Mouse (Mus musculus): Measurements from ENCODE around the gene Sccpdh.
"Not testable (repeated sequence)": the region's sequence is repeated elsewhere in the genome, so short reads cannot be mapped to it uniquely, and the experiment has no call there.

Sccpdh gene

GRCm38 (mm10) chr1:179668836-179669537 lies 977 bp downstream of the Sccpdh start:
- no peak for DNase-seq (ENCODE audit: low spot score in 2 of 2)

GRCm38 (mm10) chr1:179674355-179674754 lies 6.3 kb downstream of the Sccpdh start:
- no peak for DNase-seq (ENCODE audit: low spot score in 2 of 2)

GRCm38 (mm10) chr1:179677031-179677430 lies 9.0 kb downstream of the Sccpdh start:
- DNase-seq (ENCODE audit: low spot score in 2 of 2), result no peak

- DNase-seq (ENCODE audit: low spot score in 2 of 2), result no peak
These were observed 11.3 kb downstream of the Sccpdh start for GRCm38 (mm10) chr1:179679326-179679725.

DNA sequence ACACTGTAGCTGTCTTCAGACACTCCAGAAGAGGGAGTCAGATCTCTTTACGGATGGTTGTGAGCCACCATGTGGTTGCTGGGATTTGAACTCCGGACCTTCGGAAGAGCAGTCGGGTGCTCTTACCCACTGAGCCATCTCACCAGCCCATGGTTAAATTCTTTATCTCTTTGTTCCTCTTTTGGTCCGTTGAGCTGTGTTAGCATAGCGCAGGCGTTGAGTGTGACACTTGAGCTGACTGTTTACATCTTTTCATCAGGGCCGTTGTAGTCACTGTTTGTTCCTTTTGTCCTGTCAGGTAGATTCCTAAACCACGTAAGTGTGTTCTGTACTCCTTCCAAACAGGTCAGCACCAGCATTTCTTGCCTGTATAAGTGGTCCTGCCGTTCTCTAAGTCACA lies 14.7 kb downstream of the Sccpdh start:
- DNase-seq (ENCODE audit: low spot score in 2 of 2), result not testable (repeated sequence)

GRCm38 (mm10) chr1:179686348-179686747 lies 18.3 kb downstream of the Sccpdh start:
- DNase-seq (ENCODE audit: low spot score in 2 of 2), result no peak

- DNase-seq (ENCODE audit: low spot score in 2 of 2), result no peak
These were observed 18.8 kb downstream of the Sccpdh start for GRCm38 (mm10) chr1:179686781-179687180.

GRCm38 (mm10) chr1:179687305-179687704 lies 19.3 kb downstream of the Sccpdh start:
- no peak for DNase-seq (ENCODE audit: low spot score in 2 of 2)

GRCm38 (mm10) chr1:179687966-179688365 lies 20.0 kb downstream of the Sccpdh start:
- no peak for DNase-seq (ENCODE audit: low spot score in 2 of 2)

GRCm38 (mm10) chr1:179688415-179688814 lies 20.4 kb downstream of the Sccpdh start:
- no peak for DNase-seq (ENCODE audit: low spot score in 2 of 2)

GRCm38 (mm10) chr1:179688914-179689313 lies 20.9 kb downstream of the Sccpdh start:
- DNase-seq (ENCODE audit: low spot score in 2 of 2), result no peak

GRCm38 (mm10) chr1:179689479-179689878 lies 21.5 kb downstream of the Sccpdh start:
- DNase-seq (ENCODE audit: low spot score in 2 of 2), result no peak

GRCm38 (mm10) chr1:179704150-179704549 lies 36.1 kb downstream of the Sccpdh start:
- no peak for DNase-seq (ENCODE audit: low spot score in 2 of 2)

DNA sequence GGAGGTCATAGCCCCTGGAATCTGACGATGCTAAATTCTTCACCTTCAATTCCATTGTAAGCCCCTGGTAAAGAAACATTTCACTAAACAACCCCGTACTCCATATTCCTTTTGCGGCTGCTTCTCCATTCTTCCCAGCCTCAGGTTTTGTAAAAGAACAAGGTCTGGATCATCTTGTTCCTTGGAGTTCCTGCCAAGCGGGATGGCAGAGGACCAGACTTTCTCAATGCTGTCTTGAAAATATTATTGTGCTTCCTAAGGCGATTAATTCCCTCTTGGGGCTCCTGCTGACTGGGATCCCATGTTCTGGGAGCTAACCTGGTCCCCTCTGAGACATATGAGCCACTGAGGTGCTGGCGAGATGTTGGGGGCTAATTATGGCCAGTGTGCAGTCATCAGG lies 37.1 kb downstream of the Sccpdh start:
- DNase-seq (ENCODE audit: low spot score in 2 of 2), result no peak

DNA sequence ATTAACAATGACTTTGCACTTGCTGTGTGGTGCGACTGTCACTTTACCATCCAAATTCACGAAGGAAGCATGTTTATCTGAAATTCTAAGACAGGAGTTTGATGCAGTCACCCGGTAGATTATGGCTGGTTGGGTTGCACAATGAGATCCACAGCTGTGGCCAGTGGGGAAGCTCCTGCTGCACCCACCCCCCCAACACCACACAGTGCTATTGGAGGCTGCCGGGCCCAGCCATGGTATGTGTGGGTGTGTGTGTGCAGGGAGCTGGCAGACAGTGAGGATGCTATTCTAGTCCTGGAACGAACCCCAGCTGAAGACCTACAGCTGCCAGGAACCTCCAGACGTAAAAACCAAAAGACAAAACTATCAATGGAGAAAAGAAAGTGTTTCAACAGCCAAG lies 41.4 kb downstream of the Sccpdh start:
- no peak for DNase-seq (ENCODE audit: low spot score in 2 of 2)

GRCm38 (mm10) chr1:179710739-179711138 lies 42.7 kb downstream of the Sccpdh start:
- DNase-seq (ENCODE audit: low spot score in 2 of 2), result no peak

- no peak for DNase-seq (ENCODE audit: low spot score in 2 of 2)
These were observed 44.6 kb downstream of the Sccpdh start for GRCm38 (mm10) chr1:179712658-179713057.

DNA sequence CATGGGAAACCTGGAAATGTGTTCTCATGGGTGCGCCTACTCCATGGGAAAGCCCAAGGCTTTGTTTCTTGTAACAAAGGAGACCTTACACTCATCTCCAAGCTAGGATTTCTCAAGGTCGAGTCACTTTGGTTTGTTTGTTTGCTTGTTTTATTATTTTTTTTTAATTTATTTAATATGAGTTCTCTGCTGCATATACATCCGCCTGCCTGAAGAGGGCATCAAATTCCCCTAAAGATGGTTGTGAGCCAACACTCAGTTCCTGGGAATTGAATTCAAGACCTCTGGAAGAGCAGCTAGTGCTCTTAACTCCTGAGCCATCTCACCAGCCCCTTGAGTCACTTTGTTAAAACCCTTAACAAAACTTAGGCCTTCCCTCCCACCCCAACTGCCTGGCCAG lies 45.4 kb downstream of the Sccpdh start:
- no peak for DNase-seq (ENCODE audit: low spot score in 2 of 2)

GRCm38 (mm10) chr1:179715289-179715688 lies 47.3 kb downstream of the Sccpdh start:
- not testable (repeated sequence) for DNase-seq (ENCODE audit: low spot score in 2 of 2)

DNA sequence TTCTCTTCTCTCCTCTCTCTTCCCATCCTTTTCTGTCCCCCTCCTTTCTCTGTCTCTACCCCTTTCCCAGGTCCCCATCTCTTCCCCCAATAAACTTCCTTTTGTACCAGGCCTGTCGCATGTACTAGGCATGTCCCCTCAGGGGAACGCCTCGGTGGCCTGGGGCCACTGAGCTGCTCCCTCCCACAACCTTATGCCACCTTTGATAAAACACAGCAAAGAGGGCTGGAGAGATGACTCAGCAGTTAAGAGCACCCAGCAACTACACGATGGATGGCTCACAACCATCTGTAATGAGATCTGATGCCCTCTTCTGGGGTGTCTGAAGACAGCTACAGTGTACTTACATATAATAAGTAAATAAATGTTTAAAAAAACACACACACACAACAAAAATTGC lies 47.8 kb downstream of the Sccpdh start:
- no peak for DNase-seq (ENCODE audit: low spot score in 2 of 2)

DNA sequence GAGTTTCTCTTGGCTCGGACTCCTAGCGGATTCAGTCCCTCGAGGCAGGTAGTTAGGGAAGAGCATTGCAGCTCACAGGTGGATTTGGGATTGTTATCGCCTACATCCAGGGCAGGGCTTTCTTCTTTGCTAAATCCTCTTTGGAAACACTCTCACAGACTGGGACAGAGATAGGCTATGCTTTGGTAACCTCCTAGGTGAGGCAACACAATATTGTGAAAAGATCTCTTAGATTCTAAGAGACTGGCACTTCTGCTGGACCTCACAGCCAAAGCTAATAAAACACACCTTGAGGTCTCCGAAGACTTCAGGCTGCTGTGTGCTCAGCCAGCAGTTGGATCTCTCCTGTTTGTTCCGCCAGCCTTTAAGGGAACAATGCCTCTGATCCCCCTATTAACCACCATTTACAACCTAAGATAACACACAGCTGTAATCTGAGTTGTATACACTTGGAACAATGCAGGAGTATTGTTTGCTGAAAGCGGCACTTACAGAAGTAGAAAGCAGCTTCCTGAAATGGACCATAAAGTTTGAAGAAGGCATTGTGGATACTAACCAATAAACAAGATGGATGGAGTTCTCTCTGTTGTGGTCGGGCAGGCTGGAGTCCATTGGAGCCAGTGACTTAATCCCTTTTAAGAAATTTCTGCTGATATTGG lies 54.9 kb downstream of the Sccpdh start:
- DNase-seq (ENCODE audit: low spot score in 2 of 2), result no peak

- no peak for DNase-seq (ENCODE audit: low spot score in 2 of 2)
These were observed 60.7 kb downstream of the Sccpdh start for GRCm38 (mm10) chr1:179728661-179729060.

GRCm38 (mm10) chr1:179731391-179731790 lies 63.4 kb downstream of the Sccpdh start:
- DNase-seq (ENCODE audit: low spot score in 2 of 2), result no peak
